12 mouse cellular contexts compared by ENCODE assay signal in the genomic region with DNA sequence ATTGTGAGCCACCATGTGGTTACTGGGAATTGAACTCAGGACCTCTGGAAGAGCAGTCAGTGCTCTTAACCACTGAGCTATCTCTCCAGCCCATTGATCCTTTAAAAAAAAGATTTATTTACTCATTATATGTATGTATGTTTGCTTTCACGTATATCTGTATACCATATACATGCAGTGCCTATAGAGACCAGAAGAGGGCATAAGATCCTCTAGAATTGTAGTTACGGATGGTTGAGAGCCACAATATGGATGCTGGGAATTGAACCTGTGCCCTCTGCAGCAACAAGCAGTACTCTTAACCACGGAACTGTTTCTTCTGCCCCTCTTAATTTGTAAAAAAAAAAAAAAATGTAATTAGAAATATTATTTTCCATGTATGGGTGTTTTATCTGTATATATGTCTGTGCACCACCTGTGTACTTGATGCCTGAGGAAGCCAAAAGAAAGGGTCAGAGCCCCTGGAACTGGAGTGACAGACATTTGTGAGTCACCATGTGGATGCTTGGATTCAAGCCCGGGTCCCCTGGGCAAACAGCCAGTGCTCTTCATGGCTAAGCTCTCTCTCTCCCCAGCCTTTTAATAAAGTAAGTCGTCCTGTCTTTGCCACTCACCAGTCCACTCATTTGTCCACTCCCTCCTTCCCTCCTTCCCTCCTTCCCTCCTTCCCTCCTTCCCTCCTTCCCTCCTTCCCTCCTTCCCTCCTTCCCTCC. TPM values are rescaled to one million over a fixed set of nuclear protein-coding genes. Genes with fewer than 3 reads are reported as not detected.
DNase-seq lines count a peak whose midpoint lies in the region; ATAC-seq and TF ChIP-seq lines count a peak whose summit lies in the region.
"Had no signal": no experiment of that assay in that cellular context is flagged by ENCODE, and none has a peak within 500 bp of the region (broad histone marks: within the 10 kb centered on the region; RNA-seq: fewer than 3 reads in every experiment).

No protein-coding gene starts in this region.

- H3K9me3 ChIP-seq in hindbrain, postnatal 0 days (ENCODE audit: low read length), result no peaks in the 10 kb centered on the region
- no peaks in the 10 kb centered on the region for H3K9me3 ChIP-seq in hindbrain, embryonic 16.5 days (ENCODE audit: control insufficient read depth, low read length)
- H3K9me3 ChIP-seq: intestine, embryonic 15.5 days had no signal

- intact Hi-C loops in heart, postnatal 36 days (cut with DNase I), result no loop called here
- intact Hi-C loops in left cerebral cortex, postnatal 10 days (cut with DNase I), result loop anchor here (10.0 kb wide), 1 partner anchor 186 kb away; the partner anchor contains the start of gene Ffar1

- H3K27ac ChIP-seq in hindbrain, postnatal 0 days, result no peak overlapping the region
- no peak overlapping the region for H3K27ac ChIP-seq in hindbrain, embryonic 16.5 days (ENCODE audit: low read depth, low read length)
- H3K27ac ChIP-seq: intestine, embryonic 15.5 days had no signal

- no peaks in the 10 kb centered on the region for H3K36me3 ChIP-seq in hindbrain, postnatal 0 days (ENCODE audit: insufficient read depth, low read length)
- H3K36me3 ChIP-seq in hindbrain, embryonic 16.5 days (ENCODE audit: control insufficient read depth, insufficient read depth, low read length), result no peaks in the 10 kb centered on the region
- H3K36me3 ChIP-seq: intestine, embryonic 15.5 days had no signal

- H3K4me2 ChIP-seq in hindbrain, postnatal 0 days (ENCODE audit: low read depth, low read length), result no peak overlapping the region
- H3K4me2 ChIP-seq in hindbrain, embryonic 16.5 days (ENCODE audit: low read length), result no peak overlapping the region
- H3K4me2 ChIP-seq: intestine, embryonic 15.5 days had no signal

- DNase-seq in hindbrain, postnatal 0 days (ENCODE audit: low spot score), result peak; percentile 65
- DNase-seq in retina, embryonic 14.5 days (ENCODE audit: low spot score), result peak; percentile 4
- DNase-seq in retina, postnatal 1 day, result no peak
- peak; percentile 91 for DNase-seq in adrenal gland, adult 2 months
- DNase-seq in heart, postnatal 36 days, result peak; percentile 60 to 61
- no peak for DNase-seq in left cerebral cortex, postnatal 10 days (ENCODE audit: extremely low spot score in 1 of 2, low spot score in 2 of 2)
- DNase-seq in left cerebral cortex, adult 11 months (ENCODE audit: low spot score), result no peak
- DNase-seq: liver had no signal

- 51% methylated on average over 5 of the region's 5 CpGs for WGBS in hindbrain, postnatal 0 days
- WGBS in hindbrain, embryonic 16.5 days, result 57% methylated on average over 5 of the region's 5 CpGs

- no peak for ATAC-seq in hindbrain, postnatal 0 days
- no peak for ATAC-seq in hindbrain, embryonic 16.5 days
- ATAC-seq: intestine, embryonic 15.5 days had no signal

- TF ChIP-seq CTCF in hindbrain, postnatal 0 days (IDR thresholded peaks at IDR 0.05; ENCODE audit: low read depth), result peak; percentile 6; the same call in 1 of the 2 replicates

- no peak overlapping the region for H3K9ac ChIP-seq in hindbrain, postnatal 0 days (replicated peaks; ENCODE audit: low read length)
- no peak overlapping the region for H3K9ac ChIP-seq in hindbrain, embryonic 16.5 days (ENCODE audit: low read depth, low read length)
- H3K9ac ChIP-seq: intestine, embryonic 15.5 days had no signal

- H3K4me1 ChIP-seq in hindbrain, postnatal 0 days (ENCODE audit: insufficient read depth, low read length), result no peaks in the 10 kb centered on the region
- no peaks in the 10 kb centered on the region for H3K4me1 ChIP-seq in hindbrain, embryonic 16.5 days (ENCODE audit: control insufficient read depth, insufficient read depth, low read depth, low read length)
- H3K4me1 ChIP-seq: intestine, embryonic 15.5 days had no signal

- H3K27me3 ChIP-seq in hindbrain, postnatal 0 days (ENCODE audit: insufficient read depth, low read length), result no peaks in the 10 kb centered on the region
- no peaks in the 10 kb centered on the region; the same call in 1 of the 2 replicates for H3K27me3 ChIP-seq in hindbrain, embryonic 16.5 days (replicated peaks; ENCODE audit: control insufficient read depth, insufficient read depth, low read length)
- H3K27me3 ChIP-seq: intestine, embryonic 15.5 days had no signal

- no peak overlapping the region for H3K4me3 ChIP-seq in hindbrain, postnatal 0 days (ENCODE audit: low read length)
- H3K4me3 ChIP-seq in hindbrain, embryonic 16.5 days (ENCODE audit: low read length), result no peak overlapping the region
- H3K4me3 ChIP-seq: erythroblast, embryonic 14.5 days; intestine, embryonic 15.5 days had no signal

RNA-seq across cellular contexts. Expression of gene Pmis2, which starts 7.0 kb away (rescaled TPM):
- not detected in 2 replicates for total RNA-seq in hindbrain, postnatal 0 days (2014; rRNA removed)
- not detected in 2 replicates for polyA plus RNA-seq in hindbrain, postnatal 0 days (2015; fragmentation: Nextera tagmentation; extraction: Ambion mirVana)
- not detected in 2 replicates for polyA plus RNA-seq in hindbrain, embryonic 16.5 days (2015; fragmentation: Nextera tagmentation; extraction: Ambion mirVana)
- total RNA-seq in adrenal gland, adult 2 months (2021), result not detected
- not detected in 2 replicates for polyA plus RNA-seq in adrenal gland, adult 2 months (2012; rRNA removed)
- total RNA-seq in heart, postnatal 36 days (2021), result under 1 TPM in 1 of 2 experiments, not detected in 1; 0.49 TPM
- total RNA-seq in left cerebral cortex, postnatal 10 days (2021), result not detected
- polyA plus RNA-seq: erythroblast, embryonic 14.5 days; intestine, embryonic 15.5 days; stomach, embryonic 14.5 days had no signal

RNA-seq across cellular contexts. Expression of gene Haus5, which starts 13.6 kb away (rescaled TPM):
- total RNA-seq in hindbrain, postnatal 0 days (2014; rRNA removed), result 22.2 and 24.1 TPM in 2 replicates
- polyA plus RNA-seq in hindbrain, postnatal 0 days (2015; fragmentation: Nextera tagmentation; extraction: Ambion mirVana), result 19.9 and 25.8 TPM in 2 replicates
- 25.7 and 28.8 TPM in 2 replicates for polyA plus RNA-seq in hindbrain, embryonic 16.5 days (2015; fragmentation: Nextera tagmentation; extraction: Ambion mirVana)
- total RNA-seq in adrenal gland, adult 2 months (2021), result 10 to 100 TPM in 1 of 2 experiments, 1 to 10 TPM in 1; 6.2 to 10.7 TPM
- 6.3 and 6.9 TPM in 2 replicates for polyA plus RNA-seq in adrenal gland, adult 2 months (2012; rRNA removed)
- total RNA-seq in heart, postnatal 36 days (2021), result 1 to 10 TPM; 6.0 to 6.4 TPM
- total RNA-seq in left cerebral cortex, postnatal 10 days (2021), result 1 to 10 TPM; 7.1 to 7.3 TPM

RNA-seq across cellular contexts. Expression of gene 2200002J24Rik, which starts 20.3 kb away (rescaled TPM):
- total RNA-seq in hindbrain, postnatal 0 days (2014; rRNA removed), result not detected in 2 replicates
- 0.55 TPM in 1 of 2 replicates, not detected in the other for polyA plus RNA-seq in hindbrain, postnatal 0 days (2015; fragmentation: Nextera tagmentation; extraction: Ambion mirVana)
- polyA plus RNA-seq in hindbrain, embryonic 16.5 days (2015; fragmentation: Nextera tagmentation; extraction: Ambion mirVana), result not detected in 2 replicates
- total RNA-seq in adrenal gland, adult 2 months (2021), result 1 to 10 TPM; 3.5 to 5.7 TPM
- polyA plus RNA-seq in adrenal gland, adult 2 months (2012; rRNA removed), result 12.5 and 12.7 TPM in 2 replicates
- total RNA-seq in heart, postnatal 36 days (2021), result not detected
- not detected for total RNA-seq in left cerebral cortex, postnatal 10 days (2021)
- polyA plus RNA-seq: erythroblast, embryonic 14.5 days had no signal

RNA-seq across cellular contexts. Expression of gene Rbm42, which starts 28.3 kb away (rescaled TPM):
- total RNA-seq in hindbrain, postnatal 0 days (2014; rRNA removed), result 162 and 169 TPM in 2 replicates
- polyA plus RNA-seq in hindbrain, postnatal 0 days (2015; fragmentation: Nextera tagmentation; extraction: Ambion mirVana), result 116 and 118 TPM in 2 replicates
- 125 and 128 TPM in 2 replicates for polyA plus RNA-seq in hindbrain, embryonic 16.5 days (2015; fragmentation: Nextera tagmentation; extraction: Ambion mirVana)
- total RNA-seq in adrenal gland, adult 2 months (2021), result 10 to 100 TPM; 78.0 to 81.9 TPM
- polyA plus RNA-seq in adrenal gland, adult 2 months (2012; rRNA removed), result 125 and 139 TPM in 2 replicates
- 10 to 100 TPM; 51.9 to 54.5 TPM for total RNA-seq in heart, postnatal 36 days (2021)
- 10 to 100 TPM; 68.0 to 72.2 TPM for total RNA-seq in left cerebral cortex, postnatal 10 days (2021)

RNA-seq across cellular contexts. Expression of gene Atp4a, which starts 33.6 kb away (rescaled TPM):
- total RNA-seq in hindbrain, postnatal 0 days (2014; rRNA removed), result 2.0 and 5.3 TPM in 2 replicates
- 4.2 and 6.0 TPM in 2 replicates for polyA plus RNA-seq in hindbrain, postnatal 0 days (2015; fragmentation: Nextera tagmentation; extraction: Ambion mirVana)
- 3.0 and 3.7 TPM in 2 replicates for polyA plus RNA-seq in hindbrain, embryonic 16.5 days (2015; fragmentation: Nextera tagmentation; extraction: Ambion mirVana)
- 1 to 10 TPM; 2.0 to 3.0 TPM for total RNA-seq in adrenal gland, adult 2 months (2021)
- polyA plus RNA-seq in adrenal gland, adult 2 months (2012; rRNA removed), result 3.3 and 3.9 TPM in 2 replicates
- under 1 TPM in 1 of 2 experiments, not detected in 1; 0.14 TPM for total RNA-seq in heart, postnatal 36 days (2021)
- total RNA-seq in left cerebral cortex, postnatal 10 days (2021), result 1 to 10 TPM; 2.5 to 3.2 TPM
- polyA plus RNA-seq: erythroblast, embryonic 14.5 days had no signal

Comparison
In these comparisons a context has a peak if more than half of its experiments do, and no peak if none do; other contexts are left out.
1. DNase-seq: peak in hindbrain, postnatal 0 days (single experiment), retina, embryonic 14.5 days (single experiment), adrenal gland, adult 2 months (single experiment) and heart, postnatal 36 days (2 of 2); none in retina, postnatal 1 day (single experiment), left cerebral cortex, postnatal 10 days (0 of 2) and left cerebral cortex, adult 11 months (single experiment).